8 mouse cellular contexts compared by ENCODE assay signal in the genomic region with DNA sequence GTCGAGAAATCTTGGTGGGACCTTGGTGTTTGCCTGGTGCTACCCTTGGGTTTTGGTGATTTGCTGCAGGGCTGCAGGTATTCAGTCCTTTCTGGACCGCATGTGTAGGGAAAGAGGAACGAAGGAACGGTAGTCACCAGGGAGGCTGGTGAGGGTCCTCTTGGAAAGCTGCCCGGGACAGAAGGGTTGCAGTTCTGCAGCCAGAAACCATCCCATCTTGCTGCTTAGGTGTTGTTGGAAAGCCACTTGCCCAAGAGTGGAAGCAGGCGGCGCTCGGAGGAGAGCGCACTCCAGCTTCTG. TPM values are rescaled to one million over a fixed set of nuclear protein-coding genes. Genes with fewer than 3 reads are reported as not detected.
DNase-seq lines count a peak whose midpoint lies in the region; ATAC-seq and TF ChIP-seq lines count a peak whose summit lies in the region.

No protein-coding gene starts in this region.

- peaks cover 11% of the 10 kb centered on the region for H3K4me1 ChIP-seq in liver, adult 2 months (ENCODE audit: control insufficient read depth, insufficient read depth, low read length)
- peaks cover 11% of the 10 kb centered on the region; the same call in 1 of the 2 replicates for H3K4me1 ChIP-seq in hindbrain, postnatal 0 days (ENCODE audit: insufficient read depth, low read length)
- 0 out of 2 replicates have a peak, but pooled peaks cover 4% of the 10 kb centered on the region for H3K4me1 ChIP-seq in midbrain, postnatal 0 days (ENCODE audit: insufficient read depth, low read length)

- H3K4me2 ChIP-seq in hindbrain, postnatal 0 days (ENCODE audit: low read depth, low read length): peak overlapping the region; percentile 86
- H3K4me2 ChIP-seq in midbrain, postnatal 0 days (ENCODE audit: low read depth, low read length, poor library complexity, severe bottlenecking): peak overlapping the region; percentile 81

- no peak for DNase-seq in liver, adult 2 months (ENCODE audit: extremely low read depth, low read depth, low spot score)
- DNase-seq in liver: no peak
- no peak for DNase-seq in hindbrain, postnatal 0 days (ENCODE audit: low spot score)
- DNase-seq in midbrain, postnatal 0 days (ENCODE audit: low spot score): no peak
- DNase-seq in adrenal gland, postnatal 36 days: no peak
- no peak for DNase-seq in frontal cortex, postnatal 10 days (ENCODE audit: low spot score in 2 of 2)
- no peak for DNase-seq in embryo, embryonic 11 days

- 0 out of 2 replicates have a peak, but pooled peaks have one; percentile 14 for TF ChIP-seq CTCF in liver, adult 2 months (IDR thresholded peaks at IDR 0.05; ENCODE audit: low read depth, low read length)
- TF ChIP-seq CTCF in hindbrain, postnatal 0 days (IDR thresholded peaks at IDR 0.05; ENCODE audit: low read depth): peak; percentile 20; the same call in 1 of the 2 replicates
- TF ChIP-seq CTCF in midbrain, postnatal 0 days (IDR thresholded peaks at IDR 0.05): no peak

- H3K79me2 ChIP-seq in liver, adult 2 months (ENCODE audit: control insufficient read depth, insufficient read depth, low read length): peaks cover 14% of the 10 kb centered on the region

- H3K36me3 ChIP-seq in liver, adult 2 months (ENCODE audit: control insufficient read depth, insufficient read depth, low read length): no peaks in the 10 kb centered on the region
- H3K36me3 ChIP-seq in hindbrain, postnatal 0 days (ENCODE audit: insufficient read depth, low read length): no peaks in the 10 kb centered on the region
- H3K36me3 ChIP-seq in midbrain, postnatal 0 days (ENCODE audit: insufficient read depth, low read length): no peaks in the 10 kb centered on the region

- ATAC-seq in common myeloid progenitor, adult 5-6 weeks (replicated peaks; ENCODE audit: low read depth, poor library complexity, severe bottlenecking): peak; percentile 22; the same call in 1 of the 2 replicates
- ATAC-seq in hindbrain, postnatal 0 days: peak; percentile 13
- 0 out of 2 replicates have a peak, but pooled peaks have one; percentile 19 for ATAC-seq in midbrain, postnatal 0 days (ENCODE audit: low FRiP score)

- H3K27me3 ChIP-seq in liver, adult 2 months (ENCODE audit: control insufficient read depth, insufficient read depth, low read length): no peaks in the 10 kb centered on the region
- H3K27me3 ChIP-seq in hindbrain, postnatal 0 days (ENCODE audit: insufficient read depth, low read length): no peaks in the 10 kb centered on the region
- no peaks in the 10 kb centered on the region for H3K27me3 ChIP-seq in midbrain, postnatal 0 days (ENCODE audit: insufficient read depth, low read length)

- H3K4me3 ChIP-seq in liver, adult 2 months (ENCODE audit: insufficient read depth, low read depth, low read length): peak overlapping the region; percentile 99
- peak overlapping the region; percentile 84 for H3K4me3 ChIP-seq in hindbrain, postnatal 0 days (ENCODE audit: low read length)
- H3K4me3 ChIP-seq in midbrain, postnatal 0 days (ENCODE audit: low read depth, low read length): peak overlapping the region; percentile 86

- H3K27ac ChIP-seq in liver, adult 2 months (replicated peaks; ENCODE audit: insufficient read depth, low read depth, low read length): peak overlapping the region; percentile 89
- H3K27ac ChIP-seq in hindbrain, postnatal 0 days: peak overlapping the region; percentile 85
- H3K27ac ChIP-seq in midbrain, postnatal 0 days (ENCODE audit: low read depth, low read length): peak overlapping the region; percentile 79

- 2% methylated on average over 9 of the region's 9 CpGs for WGBS in liver, adult 2 months
- WGBS in hindbrain, postnatal 0 days: under 1% methylated on average over 9 of the region's 9 CpGs
- 2% methylated on average over 9 of the region's 9 CpGs for WGBS in midbrain, postnatal 0 days

- TF ChIP-seq POLR2A in liver, adult 2 months (IDR thresholded peaks at IDR 0.05; ENCODE audit: extremely low read depth, insufficient read depth, low read length): no peak

- no peaks in the 10 kb centered on the region for H3K9me3 ChIP-seq in hindbrain, postnatal 0 days (ENCODE audit: low read length)
- H3K9me3 ChIP-seq in midbrain, postnatal 0 days (ENCODE audit: low read length): no peaks in the 10 kb centered on the region

- H3K9ac ChIP-seq in liver, adult 2 months (ENCODE audit: low read depth, low read length): peak overlapping the region; percentile 98
- H3K9ac ChIP-seq in hindbrain, postnatal 0 days (replicated peaks; ENCODE audit: low read length): peak overlapping the region; percentile 77
- peak overlapping the region; percentile 74 for H3K9ac ChIP-seq in midbrain, postnatal 0 days (replicated peaks; ENCODE audit: low read length, poor library complexity, severe bottlenecking)

RNA-seq across cellular contexts. Expression of a gene that starts 0.7 kb away (rescaled TPM):
- total RNA-seq in liver, adult 2 months (2014; rRNA removed): 27.9 and 28.3 TPM in 2 replicates
- polyA plus RNA-seq in liver, adult 2 months (2012; rRNA removed): 17.8 and 21.1 TPM in 2 replicates
- total RNA-seq in common myeloid progenitor, adult 5-6 weeks (2017): 103 and 133 TPM in 2 replicates
- 14.7 and 16.9 TPM in 2 replicates for total RNA-seq in hindbrain, postnatal 0 days (2014; rRNA removed)
- 23.4 and 23.5 TPM in 2 replicates for polyA plus RNA-seq in hindbrain, postnatal 0 days (2015; fragmentation: Nextera tagmentation; extraction: Ambion mirVana)
- total RNA-seq in midbrain, postnatal 0 days (2014; rRNA removed): 20.5 and 21.1 TPM in 2 replicates
- 19.5 and 21.5 TPM in 2 replicates for polyA plus RNA-seq in midbrain, postnatal 0 days (2015; fragmentation: Nextera tagmentation; extraction: Ambion mirVana)
- 10 to 100 TPM; 41.9 to 45.0 TPM for total RNA-seq in adrenal gland, postnatal 36 days (2021)
